Mouse (Mus musculus) erythroblast, adult 5-6 weeks (primary cell): ENCODE results near the gene Prss16. TPM values are rescaled to one million over a fixed set of nuclear protein-coding genes. Genes with fewer than 3 reads are reported as not detected.

ENCODE experiments used
- ATAC-seq: replicated peaks from 2 replicates; pipeline ENCODE4 v1.8.0; 2016; ENCODE audit warnings: moderate number of reproducible peaks, mild to moderate bottlenecking, moderate TSS enrichment, inconsistent platforms; ENCODE audit not compliant: poor library complexity, low FRiP score, severe bottlenecking
- total RNA-seq, 2 experiments: library from RNA; stranded (forward) in 1 of 2; stranded (reverse) in 1 of 2; fragments of 150-400 nt in 1 of 2; fragments of 200-764, 138-1000 nt in 1 of 2; gene quantifications; 2 replicates each; pipeline versions ENCODE4 v1.2.3 to v1.2.4; 2015 to 2017; ENCODE audit warnings: low replicate concordance in 2 of 2

The Prss16 gene
- 2.7 and 6.3 TPM in 2 replicates for total RNA-seq (2015; ENCODE audit: low replicate concordance)
- 1.8 and 2.2 TPM in 2 replicates for total RNA-seq (2017; ENCODE audit: low replicate concordance)

- ATAC-seq: no peak
Measured at GRCm38 (mm10) chr13:22009642-22010041, at the start of gene Prss16. Prss16 (minus strand) TSS chr13:22009742.

GRCm38 (mm10) chr13:22053754-22054153 lies 44.2 kb upstream of the Prss16 start:
- ATAC-seq: no peak

GRCm38 (mm10) chr13:22051523-22051859 lies 41.9 kb upstream of the Prss16 start:
- ATAC-seq: no peak

GRCm38 (mm10) chr13:22050591-22051522 lies 41.3 kb upstream of the Prss16 start:
- ATAC-seq: peak; percentile 97

- no peak for ATAC-seq
Measured at GRCm38 (mm10) chr13:22049737-22050440, 40.3 kb upstream of the Prss16 start.

GRCm38 (mm10) chr13:22049041-22049440 lies 39.5 kb upstream of the Prss16 start:
- no peak for ATAC-seq

- ATAC-seq: no peak
Measured at GRCm38 (mm10) chr13:22045311-22045710, 35.8 kb upstream of the Prss16 start.

GRCm38 (mm10) chr13:22044432-22045155 lies 35.1 kb upstream of the Prss16 start:
- no peak for ATAC-seq

GRCm38 (mm10) chr13:22043503-22044431 lies 34.2 kb upstream of the Prss16 start:
- peak; percentile 45 for ATAC-seq

GRCm38 (mm10) chr13:22042568-22043502 lies 33.3 kb upstream of the Prss16 start, which contains the start of the genes Hist1h2ag and Hist1h2bj:
Hist1h2ag (minus strand) TSS chr13:22042944.
Hist1h2bj (plus strand) TSS chr13:22043214.
- peak; percentile 77 for ATAC-seq

GRCm38 (mm10) chr13:22041651-22042567 lies 32.4 kb upstream of the Prss16 start:
- no peak; the same call in 1 of the 2 replicates for ATAC-seq

GRCm38 (mm10) chr13:22041142-22041536 lies 31.6 kb upstream of the Prss16 start, which contains the start of gene Hist1h4i:
Hist1h4i (minus strand) TSS chr13:22041362.
- peak; percentile 53 for ATAC-seq

- ATAC-seq: peak; percentile 14
Measured at GRCm38 (mm10) chr13:22040464-22041141, 31.1 kb upstream of the Prss16 start.

- no peak for ATAC-seq
Measured at GRCm38 (mm10) chr13:22039951-22040463, 30.5 kb upstream of the Prss16 start.

- no peak for ATAC-seq
Measured at GRCm38 (mm10) chr13:22039364-22039763, 29.8 kb upstream of the Prss16 start.

GRCm38 (mm10) chr13:22037415-22037814 lies 27.9 kb upstream of the Prss16 start:
- ATAC-seq: no peak
